Mouse (Mus musculus): ENCODE results near the gene Kcnab1.

The Kcnab1 gene

DNA sequence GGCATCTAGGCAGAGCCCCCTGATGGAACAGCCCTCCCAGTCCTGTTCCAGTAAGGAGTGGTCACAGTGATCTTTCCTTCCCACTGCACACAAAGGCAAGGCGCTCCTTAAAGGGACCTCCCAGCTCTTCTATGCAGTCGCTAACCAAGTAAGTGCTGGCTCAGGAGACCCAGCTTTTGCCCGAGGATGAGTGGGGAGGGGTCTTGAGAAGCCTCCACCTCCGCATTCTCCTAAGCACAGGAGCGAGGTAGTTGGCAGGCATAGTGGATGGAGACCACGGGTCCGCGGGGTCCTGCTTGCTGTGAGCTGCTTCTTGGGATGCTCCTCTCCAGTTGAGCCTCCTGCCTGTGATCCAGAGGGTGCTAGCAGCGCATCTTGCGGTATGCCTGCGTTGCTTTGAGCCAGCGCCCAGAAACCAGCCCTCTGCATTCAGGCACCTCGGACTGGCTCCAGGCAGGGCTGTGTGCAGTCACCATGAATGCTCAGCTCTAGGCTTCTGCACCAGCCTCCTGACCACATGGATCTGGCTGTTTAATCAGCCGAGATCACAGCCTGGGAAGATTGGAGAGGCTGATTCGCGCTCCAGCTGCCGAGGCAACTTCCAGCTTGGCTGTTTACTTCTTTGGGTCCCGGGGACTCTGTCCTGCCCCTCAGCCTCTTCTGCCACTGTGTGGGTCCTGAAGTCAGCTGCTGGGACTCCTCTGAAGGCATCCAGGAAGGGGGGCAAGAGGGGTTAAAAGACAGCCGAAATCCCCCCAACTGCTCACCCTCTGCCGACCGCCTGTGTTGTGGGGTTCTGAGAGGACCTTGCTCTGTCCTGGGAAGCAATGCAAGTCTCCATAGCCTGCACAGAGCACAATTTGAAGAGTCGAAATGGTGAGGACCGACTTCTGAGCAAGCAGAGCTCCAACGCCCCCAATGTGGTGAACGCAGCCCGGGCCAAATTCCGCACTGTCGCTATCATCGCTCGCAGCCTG, at the start of gene Kcnab1:
Gene Kcnab1 (plus strand): TSS at position 440 of the 977 bp plus-strand sequence.
- WGBS, result 3% methylated on average over 30 of the region's 30 CpGs

GRCm38 (mm10) chr3:65088295-65088694, 20.9 kb upstream of the Kcnab1 start:
- WGBS, result 73% methylated on average over 2 of the region's 2 CpGs

DNA sequence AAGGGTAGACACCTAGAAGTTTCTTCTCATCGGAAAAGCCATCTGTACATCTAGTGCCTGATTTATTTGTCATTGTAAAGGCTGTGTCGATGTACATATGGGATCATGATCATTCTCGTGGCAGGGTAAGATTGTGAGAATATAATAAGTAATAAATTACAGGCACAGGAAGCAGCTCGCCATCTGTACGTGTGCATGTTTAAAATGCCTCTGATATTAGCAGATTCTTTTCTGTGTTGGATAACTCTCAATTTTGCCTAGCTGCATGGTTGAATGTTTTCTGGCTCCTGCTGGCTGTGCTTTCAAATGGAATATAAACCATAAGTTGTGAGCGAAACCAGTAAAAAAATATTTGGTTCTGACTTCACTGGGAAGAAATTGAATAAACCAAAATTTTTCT, 5.1 kb upstream of the Kcnab1 start:
- 62% methylated on average over 6 of the region's 6 CpGs for WGBS

DNA sequence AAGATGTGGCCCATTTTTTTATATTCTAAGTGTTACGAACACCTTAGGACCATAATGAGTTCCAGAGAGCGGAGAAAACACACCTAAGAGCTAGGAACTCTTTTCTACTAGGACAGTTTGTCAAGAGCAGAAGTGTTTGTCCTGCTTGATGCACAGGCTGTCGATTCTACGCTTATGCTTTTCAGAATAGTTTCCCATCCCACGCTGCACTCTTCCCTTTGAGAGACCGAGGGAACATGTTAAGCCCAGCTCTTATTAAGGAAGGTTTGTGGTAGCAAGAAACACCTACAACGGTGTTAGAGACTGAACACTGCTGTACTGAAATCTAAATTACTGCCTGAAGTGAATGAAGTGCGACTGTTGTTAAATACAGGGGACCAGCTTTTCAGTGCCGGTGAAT, 1.0 kb downstream of the Kcnab1 start:
- WGBS, result 46% methylated on average over 9 of the region's 9 CpGs

DNA sequence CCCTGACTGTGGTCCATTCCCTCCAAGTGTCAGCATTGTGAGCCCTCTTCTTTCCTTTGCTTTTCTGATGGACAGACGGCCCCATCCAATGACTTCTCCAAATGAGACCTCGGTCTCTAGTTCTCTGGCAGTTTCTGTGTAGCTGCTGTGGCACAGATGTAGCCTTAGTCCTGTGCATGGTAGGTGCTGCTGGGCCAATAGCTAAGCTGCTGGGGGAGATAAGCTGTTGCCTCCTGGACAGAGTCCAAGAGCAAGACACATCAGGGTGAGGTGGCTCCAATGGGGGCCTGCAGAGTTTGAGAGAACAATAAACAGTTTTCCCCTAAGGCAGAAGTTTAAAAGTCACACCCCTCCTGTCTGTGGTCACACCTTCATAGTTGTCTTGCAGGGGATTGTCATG, 2.0 kb downstream of the Kcnab1 start:
- WGBS, result 58% methylated on average over 2 of the region's 2 CpGs

GRCm38 (mm10) chr3:65115164-65115563, 6.0 kb downstream of the Kcnab1 start:
- 72% methylated on average over 6 of the region's 6 CpGs for WGBS

GRCm38 (mm10) chr3:65116958-65117357, 7.8 kb downstream of the Kcnab1 start:
- 49% methylated on average over 3 of the region's 3 CpGs for WGBS

DNA sequence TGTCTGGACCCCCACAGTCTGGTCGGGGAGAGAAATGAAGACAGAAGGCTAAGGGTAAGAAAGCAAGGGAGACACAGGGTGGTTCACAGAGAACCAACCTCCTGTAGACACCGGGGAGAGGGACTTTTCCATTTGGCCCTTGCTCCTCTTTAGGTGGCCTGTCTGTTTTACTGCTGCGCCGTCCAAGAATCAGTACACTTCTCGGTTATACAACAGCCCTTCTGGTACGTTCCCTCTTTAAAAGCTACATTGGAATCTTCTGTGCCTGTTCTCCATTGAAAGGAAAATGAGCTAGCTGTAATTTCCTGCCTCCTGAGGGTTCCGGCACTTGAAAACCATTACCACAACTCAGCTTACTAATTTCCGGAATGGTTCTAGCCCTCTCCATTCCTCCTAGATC, 8.2 kb downstream of the Kcnab1 start:
- WGBS, result 57% methylated on average over 8 of the region's 8 CpGs

GRCm38 (mm10) chr3:65124975-65125374, 15.8 kb downstream of the Kcnab1 start:
- 29% methylated on average over 3 of the region's 3 CpGs for WGBS

GRCm38 (mm10) chr3:65129625-65130024, 20.4 kb downstream of the Kcnab1 start:
- 91% methylated on average over 1 of the region's 1 CpGs for WGBS

DNA sequence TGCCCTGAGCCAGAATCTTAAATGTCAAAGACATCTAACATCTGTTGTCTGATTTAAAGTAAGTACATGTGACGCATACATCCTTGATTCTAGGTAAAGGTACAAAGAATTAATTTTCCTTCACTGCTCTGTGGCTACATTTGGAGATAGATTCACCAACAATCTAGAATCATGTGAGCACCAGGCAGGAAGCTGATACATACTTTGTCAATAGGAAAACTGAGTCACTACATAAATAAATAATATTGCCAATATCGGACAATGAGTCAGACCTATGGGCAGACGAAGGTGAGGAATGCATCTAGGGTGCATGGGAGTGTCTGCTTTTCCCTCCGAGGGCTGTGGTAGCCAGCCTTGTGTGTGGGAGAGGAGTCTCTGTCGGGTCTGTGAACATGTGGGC, 25.7 kb downstream of the Kcnab1 start:
- 68% methylated on average over 5 of the region's 5 CpGs for WGBS

DNA sequence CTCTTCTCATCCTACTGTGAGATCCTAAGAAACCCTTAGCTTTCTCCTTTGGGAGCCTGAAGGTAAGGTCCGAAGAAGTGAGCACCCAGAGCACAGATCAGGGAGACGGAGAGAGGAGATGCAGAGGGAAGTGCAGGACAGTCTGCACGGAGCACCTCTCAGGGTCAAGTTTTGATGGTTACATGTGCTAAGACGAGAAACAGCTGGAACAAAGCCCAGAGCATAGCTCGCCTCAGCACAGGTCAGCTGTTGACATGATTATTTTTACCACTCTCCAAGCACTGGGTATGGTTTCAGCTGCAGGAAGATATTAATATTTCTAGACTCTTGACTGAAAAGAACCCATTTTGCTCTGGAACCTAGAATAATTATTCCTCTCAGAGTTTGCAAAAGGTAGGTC, 27.7 kb downstream of the Kcnab1 start:
- WGBS, result 80% methylated on average over 5 of the region's 5 CpGs

DNA sequence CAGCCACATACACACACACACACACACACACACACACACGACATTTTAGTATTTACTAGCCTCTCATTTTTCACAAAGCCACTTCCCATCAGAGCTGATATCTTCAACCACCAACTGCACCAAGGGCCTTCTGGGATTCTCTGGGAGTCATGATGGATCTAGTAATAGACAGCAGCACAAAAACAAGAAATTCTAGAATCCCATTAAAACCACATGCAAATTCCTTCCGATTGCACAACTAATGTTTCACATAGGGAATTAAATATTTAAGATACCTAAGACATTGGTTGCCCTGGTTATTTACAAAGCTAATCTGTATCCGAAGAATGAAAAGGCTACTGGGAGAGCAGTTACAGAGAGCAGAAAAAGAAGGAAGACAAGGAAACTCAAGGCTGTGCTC, 29.6 kb downstream of the Kcnab1 start:
- WGBS, result 87% methylated on average over 3 of the region's 3 CpGs

DNA sequence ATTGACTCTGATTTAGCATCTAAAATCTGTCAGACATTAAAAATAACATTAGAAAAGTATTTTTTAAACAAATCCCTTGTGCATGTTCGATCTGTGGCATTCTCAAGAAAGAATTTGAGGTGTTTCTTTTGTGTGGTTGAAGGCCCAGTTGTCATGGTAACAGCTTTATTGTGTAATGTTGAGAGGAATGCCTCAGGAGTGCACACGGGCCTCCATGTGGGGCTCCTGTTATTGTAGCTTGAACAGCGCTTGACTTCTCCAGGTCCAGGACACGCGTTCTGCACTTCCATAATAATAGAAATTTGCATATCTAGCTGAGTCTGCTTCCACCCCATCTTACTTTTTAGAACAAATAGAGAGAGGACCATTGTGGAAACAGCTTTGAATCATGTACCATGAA, 36.0 kb downstream of the Kcnab1 start:
- 59% methylated on average over 5 of the region's 5 CpGs for whole genome bisulfite sequencing

GRCm38 (mm10) chr3:65151808-65152207, 42.6 kb downstream of the Kcnab1 start:
- 69% methylated on average over 1 of the region's 1 CpGs for WGBS

DNA sequence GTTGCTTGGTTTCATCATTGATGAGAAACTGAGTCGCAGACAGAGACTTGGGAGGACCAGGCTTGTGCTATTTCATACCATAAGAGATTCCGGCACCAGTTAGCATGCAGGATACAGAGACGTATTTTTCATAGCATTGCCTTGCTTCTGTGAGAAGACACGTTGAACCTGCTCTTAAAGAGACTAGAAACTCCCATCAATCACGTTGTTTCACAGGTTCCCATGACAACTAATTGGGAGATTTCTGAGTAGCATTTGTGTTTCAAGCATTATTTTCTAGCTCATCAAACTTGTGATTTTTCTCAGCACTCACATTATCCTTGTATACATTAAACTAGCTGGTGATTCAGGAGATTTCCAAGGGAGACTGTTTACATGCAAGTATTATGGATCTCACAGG, 63.8 kb downstream of the Kcnab1 start:
- 69% methylated on average over 5 of the region's 5 CpGs for WGBS

DNA sequence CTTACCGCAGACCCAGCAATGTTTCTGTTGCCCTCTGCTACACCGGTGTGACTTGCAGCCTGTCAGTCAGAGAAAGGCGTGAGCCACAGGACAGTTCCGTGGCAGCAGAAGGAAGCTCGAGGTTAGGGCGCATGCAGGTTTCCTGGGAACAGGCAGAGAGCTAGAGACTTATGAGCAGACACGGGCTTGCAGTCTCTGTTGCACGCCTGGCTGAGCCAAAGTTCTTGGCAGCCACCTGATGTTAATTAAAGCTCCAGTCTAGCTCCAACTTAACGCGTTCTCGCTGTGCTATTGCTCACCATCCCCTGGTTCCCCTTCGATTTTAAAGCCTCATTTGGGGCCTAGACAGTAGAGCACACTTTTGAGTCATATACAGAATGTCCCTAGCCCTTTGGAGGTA, 65.4 kb downstream of the Kcnab1 start:
- 25% methylated on average over 12 of the region's 12 CpGs for WGBS

DNA sequence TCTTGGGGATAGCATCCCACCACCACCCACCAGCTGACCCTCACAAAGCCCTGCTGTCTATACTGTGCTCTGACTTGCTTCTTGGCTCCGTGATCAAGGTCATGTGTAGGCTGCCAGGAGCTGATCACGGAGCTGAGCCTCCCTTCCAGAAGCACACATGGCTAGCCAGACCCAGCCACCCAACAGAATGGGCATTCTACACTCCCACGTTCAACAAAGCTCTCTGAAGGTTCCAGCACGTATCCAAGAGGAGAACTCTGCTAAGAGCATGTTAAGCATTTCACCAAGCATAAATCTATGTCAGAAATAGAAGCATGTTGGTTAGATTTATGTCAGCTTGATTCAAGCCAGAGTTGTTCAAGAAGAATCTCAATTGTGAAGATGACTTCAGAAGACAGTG, 66.6 kb downstream of the Kcnab1 start:
- 43% methylated on average over 4 of the region's 4 CpGs for WGBS

GRCm38 (mm10) chr3:65187833-65188698, 78.9 kb downstream of the Kcnab1 start:
- WGBS, result 22% methylated on average over 7 of the region's 7 CpGs

DNA sequence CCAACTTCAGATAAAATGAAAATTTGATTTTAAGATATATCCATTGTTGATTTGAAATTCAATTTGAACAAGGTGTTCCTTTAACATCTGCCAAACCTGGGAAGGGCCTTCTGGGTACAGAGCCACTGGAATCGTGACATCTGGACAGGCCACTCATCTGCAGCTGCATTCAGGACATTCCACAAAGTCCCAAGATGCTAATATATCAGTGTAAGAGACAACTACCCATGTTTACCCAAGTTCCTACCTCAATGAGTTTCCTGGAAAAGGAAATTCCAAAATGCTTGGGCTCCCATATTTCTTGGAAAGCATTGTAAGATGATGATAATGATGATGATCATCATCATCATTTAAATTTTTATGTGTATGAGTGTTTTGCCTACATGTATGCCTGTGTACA, 91.4 kb downstream of the Kcnab1 start:
- WGBS, result 93% methylated on average over 1 of the region's 1 CpGs

- 76% methylated on average over 8 of the region's 8 CpGs for WGBS
Measured at GRCm38 (mm10) chr3:65203361-65204117, 94.4 kb downstream of the Kcnab1 start.
